Mouse (Mus musculus) stomach, postnatal 0 days (tissue): ENCODE results near the gene Nupl2.

Experiments
- CTCF ChIP-seq: IDR thresholded peaks from 2 replicates; pipeline ENCODE4 v1.5.1; 2016; ENCODE audit warnings: antibody characterized with exemption, low read depth, mild to moderate bottlenecking, moderate library complexity
- EP300 ChIP-seq: optimal IDR thresholded peaks from 2 replicates; pipeline ENCODE3; 2016; ENCODE audit warnings: antibody characterized with exemption

GRCm38 (mm10) chr5:24203266-24203665 is 38.5 kb downstream of the Nupl2 start:
- TF ChIP-seq CTCF (no peak), EP300 (no peak)
